Mouse (Mus musculus): ENCODE measurements around the gene Gna14.

Gna14 gene

DNA sequence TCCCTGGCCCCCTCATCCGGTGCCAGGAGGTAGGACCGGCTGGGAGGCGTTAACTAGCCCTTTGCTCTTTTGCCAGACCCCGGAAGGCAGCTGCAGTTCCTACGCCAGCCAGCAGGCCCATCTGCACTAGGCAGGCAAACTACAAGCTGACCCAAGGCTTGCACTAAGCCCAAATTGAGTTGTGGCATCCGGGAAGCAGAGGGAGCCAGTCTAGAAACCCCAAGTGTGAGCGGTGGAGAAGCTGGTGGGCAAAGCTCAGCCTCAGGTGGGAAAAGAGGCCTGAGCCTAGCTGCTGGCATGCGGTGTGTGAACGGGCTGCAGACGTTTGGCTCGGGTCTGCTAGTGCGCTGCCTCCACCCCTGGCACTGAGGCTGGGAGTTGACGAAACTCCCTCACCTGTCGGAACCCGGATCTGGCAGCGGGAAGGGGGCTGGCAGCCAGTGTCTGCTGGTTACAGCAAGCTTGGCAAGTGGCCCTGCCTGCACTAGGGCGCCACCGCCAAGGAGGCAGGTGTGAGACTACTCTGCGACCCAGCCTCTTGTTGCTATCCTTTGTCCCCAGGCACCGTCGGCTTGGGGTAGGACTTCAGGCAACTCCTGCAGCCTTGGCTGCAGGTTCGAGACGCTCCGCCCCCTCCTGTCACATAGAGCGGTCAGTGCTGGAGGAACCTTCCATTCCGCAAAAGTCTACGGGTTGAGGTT, at the start of gene Gna14:
Gene Gna14, plus strand, starts transcription at position 232 of the 701 bp plus-strand sequence.
- peak; percentile 10 to 18 for DNase-seq (ENCODE audit: low read depth in 1 of 2, low spot score in 2 of 2)

DNA sequence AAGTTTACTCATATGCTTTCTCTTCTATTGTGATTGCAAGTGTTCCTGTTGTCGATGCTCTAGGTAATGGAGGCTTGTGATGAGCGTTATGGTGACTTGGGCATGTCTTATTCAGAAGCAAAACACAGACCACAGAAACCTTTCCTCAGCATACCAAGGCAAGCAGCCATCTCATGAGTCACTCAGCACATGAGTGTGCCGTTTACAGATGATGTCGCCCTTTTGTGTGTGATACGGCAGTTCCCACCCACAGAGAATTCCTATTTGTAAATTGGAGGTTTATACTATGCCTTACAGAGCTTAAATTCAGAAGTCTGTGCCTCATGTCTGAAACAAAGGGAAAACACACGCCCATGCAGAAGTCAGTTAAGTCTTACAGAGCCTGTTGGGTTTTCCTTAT, 49.0 kb upstream of the Gna14 start:
- DNase-seq (ENCODE audit: low read depth in 1 of 2, low spot score in 2 of 2), result no peak

DNA sequence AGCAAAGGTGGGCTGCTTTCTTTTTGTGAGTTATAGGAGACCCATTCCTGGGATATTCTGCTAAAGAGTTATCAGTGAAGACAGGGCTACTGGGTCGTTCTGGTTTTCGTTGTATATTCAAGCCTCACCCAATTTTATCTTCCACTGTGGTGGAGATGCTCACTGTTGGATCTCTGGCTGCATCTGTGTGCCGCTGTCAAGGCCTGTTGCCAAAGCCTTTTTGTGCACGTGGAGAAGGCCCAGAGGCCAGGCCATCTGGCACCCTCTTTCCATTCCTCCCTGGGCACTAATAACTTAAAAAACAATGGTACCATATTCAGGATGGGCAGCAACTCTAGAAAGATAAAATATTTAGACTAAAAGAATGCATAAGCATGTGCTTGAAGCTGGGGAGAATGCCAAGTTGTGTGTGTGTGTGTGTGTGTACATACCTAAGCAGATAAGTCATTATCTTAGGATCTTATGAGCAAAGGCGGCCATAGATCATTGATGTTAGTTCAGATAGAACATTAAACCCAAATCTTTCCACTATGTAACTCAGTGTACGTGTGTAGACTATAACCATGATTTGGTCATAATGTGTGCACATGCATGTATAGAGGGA, 45.3 kb upstream of the Gna14 start:
- DNase-seq (ENCODE audit: low read depth in 1 of 2, low spot score in 2 of 2), result no peak

DNA sequence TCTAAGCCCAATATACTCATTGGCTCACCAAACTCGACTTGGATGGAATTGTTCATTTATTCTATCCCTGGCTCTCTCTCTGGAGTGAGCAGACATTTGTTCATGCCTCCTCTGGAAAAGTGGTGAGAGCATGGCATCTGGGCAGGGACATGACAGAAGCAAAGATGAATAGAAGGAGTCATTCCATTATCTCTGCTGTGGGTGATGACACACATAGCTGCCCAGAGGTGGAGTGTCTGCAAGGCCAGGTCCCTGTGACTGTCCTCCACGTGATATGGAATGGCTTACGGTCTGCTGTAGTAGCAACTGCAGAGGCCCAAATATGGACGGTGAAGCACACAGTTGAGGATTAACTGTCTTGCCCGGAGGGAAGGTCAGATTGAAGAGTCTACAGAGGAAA, 41.2 kb upstream of the Gna14 start:
- DNase-seq (ENCODE audit: low read depth in 1 of 2, low spot score in 2 of 2), result no peak

DNA sequence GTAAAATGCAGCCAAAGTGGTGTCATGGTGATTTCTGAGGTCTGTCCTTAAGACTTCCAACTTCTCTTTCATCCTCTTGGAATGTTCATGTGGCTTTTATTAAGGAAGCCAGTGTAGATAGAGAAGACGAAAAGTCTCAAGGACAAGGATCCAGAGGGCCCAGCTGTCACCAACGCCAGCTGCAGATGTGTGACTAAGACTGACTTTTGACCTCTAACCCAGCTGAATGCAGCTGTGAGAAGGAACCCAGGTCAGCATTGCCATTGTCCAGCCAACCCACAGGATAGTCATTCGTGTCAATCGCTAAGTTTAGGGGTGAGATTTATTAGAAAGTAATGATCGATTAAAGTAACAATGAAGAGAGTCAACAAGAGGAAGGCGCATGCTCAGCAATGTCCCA, 32.5 kb upstream of the Gna14 start:
- no peak for DNase-seq (ENCODE audit: low read depth in 1 of 2, low spot score in 2 of 2)

DNA sequence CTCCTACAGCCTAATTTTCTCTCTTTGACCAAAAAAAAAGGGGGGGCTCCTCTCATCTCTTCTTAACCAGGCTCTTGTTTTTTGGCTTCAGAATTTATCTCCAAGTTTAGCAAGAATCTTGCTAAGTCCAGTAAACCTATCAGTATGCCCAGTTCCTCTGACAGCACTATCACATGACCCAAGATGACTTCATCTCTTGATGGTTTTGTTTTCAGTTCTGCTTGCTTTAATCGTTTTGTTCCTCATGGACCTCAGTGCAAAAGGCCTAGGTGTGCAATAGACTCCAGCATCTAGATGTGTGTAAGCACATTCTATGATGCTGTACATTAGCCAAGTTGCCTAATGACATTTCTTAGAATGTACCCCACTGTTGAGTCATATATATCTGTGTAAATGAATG, 27.8 kb upstream of the Gna14 start:
- DNase-seq (ENCODE audit: low read depth in 1 of 2, low spot score in 2 of 2), result no peak

DNA sequence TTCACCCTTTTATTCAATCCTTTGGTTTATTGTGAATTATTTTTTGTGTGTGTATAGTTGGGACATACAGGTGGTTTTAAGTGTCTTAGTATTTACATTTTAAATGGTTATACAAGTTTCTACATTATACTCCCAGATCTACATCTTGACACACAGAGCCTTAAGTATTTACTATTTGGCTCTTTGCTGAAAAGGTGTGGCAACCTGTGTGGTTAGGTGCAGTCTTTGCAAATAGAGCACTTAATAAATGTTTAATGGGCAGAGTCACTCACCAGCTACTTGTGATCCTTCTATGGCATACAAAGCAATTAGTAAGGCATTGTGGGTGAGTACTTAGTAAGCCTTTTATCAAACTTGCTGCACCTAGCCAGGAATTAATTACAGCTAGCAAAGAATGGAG, 24.3 kb upstream of the Gna14 start:
- DNase-seq (ENCODE audit: low read depth in 1 of 2, low spot score in 2 of 2), result no peak

DNA sequence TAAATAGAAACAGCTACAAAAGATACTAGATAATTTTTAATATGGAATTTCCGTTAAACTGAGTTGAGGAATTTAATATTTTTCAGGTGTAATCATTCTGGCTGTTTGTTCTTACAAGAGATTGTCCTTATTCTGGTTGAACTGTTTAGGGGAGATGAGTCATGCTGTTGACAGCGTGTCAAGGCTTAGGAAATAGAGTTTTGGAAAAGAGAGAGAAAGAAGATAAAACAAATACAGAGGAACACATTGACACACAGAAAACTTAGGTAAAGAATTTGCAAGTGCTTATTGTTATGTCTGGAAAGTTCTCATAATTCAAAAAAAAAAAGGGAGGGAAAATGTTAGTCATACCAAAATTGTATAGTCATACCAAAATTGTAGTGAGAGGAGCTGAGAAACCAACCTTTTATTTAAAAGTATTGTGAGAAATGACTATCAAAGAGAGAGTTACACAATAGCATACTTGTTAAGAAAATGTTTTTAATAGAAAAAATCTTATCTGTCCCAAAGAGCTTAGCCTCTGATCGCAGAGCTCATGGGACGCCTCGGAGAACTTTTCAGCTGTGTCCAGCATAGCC, 17.4 kb upstream of the Gna14 start:
- no peak for DNase-seq (ENCODE audit: low read depth in 1 of 2, low spot score in 2 of 2)

DNA sequence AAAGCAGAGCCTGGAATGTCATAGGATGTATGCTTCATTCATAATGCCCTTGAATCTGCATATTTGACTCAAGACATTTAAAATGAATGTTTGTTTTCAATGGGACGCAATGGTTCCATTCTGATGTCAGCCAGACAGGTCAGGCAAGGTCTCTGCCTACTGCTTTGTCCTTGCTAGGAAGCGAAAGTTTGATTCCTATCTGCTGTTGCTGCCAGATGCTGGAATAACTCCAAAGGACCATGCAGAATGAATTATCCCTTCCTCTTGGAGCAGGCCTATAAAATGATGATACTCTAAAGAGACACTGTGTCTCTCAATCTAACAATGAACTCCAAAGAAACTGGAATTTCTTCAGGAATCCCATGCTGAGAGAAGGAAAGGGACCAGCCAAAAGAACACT, 10.0 kb upstream of the Gna14 start:
- no peak for DNase-seq (ENCODE audit: low read depth in 1 of 2, low spot score in 2 of 2)

DNA sequence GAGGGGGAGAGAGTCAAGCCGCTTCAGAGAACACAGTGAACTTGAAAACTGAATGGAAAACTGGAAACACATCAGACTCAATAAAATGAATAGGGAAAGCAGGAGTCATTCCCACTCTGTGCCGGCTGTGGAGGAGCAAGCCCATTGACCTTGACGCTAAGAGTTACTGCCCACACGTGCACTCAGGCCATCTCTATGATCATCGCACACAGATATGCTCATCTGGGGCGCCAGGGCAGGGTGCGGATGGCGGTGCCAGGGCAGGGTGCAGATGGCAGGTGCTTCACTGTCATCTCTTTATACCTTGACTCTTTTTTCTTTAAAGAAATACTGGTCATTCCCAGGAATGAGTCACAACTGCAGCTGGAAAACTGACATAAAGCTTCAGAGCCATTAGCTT, 4.2 kb upstream of the Gna14 start:
- DNase-seq (ENCODE audit: low read depth in 1 of 2, low spot score in 2 of 2), result no peak

DNA sequence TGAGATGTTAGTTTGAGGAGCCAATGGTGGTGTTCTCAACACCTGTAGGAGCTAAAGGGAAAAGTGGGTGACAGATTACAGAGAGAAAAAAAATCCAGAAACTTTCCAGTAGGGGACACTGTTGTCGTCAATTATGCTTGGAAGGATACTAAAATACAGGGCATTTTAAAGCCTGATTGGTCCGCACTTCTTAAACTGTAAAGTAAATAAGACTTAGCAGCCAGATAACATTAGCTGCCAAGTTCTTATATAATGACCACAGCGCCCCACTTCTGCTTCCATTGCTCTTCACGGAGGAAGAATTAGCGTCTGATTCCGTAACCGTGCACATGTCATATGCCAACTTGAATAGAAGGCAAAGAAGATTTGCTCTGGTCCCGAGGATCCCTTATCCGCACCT, 683 bp upstream of the Gna14 start:
- no peak for DNase-seq (ENCODE audit: low read depth in 1 of 2, low spot score in 2 of 2)

DNA sequence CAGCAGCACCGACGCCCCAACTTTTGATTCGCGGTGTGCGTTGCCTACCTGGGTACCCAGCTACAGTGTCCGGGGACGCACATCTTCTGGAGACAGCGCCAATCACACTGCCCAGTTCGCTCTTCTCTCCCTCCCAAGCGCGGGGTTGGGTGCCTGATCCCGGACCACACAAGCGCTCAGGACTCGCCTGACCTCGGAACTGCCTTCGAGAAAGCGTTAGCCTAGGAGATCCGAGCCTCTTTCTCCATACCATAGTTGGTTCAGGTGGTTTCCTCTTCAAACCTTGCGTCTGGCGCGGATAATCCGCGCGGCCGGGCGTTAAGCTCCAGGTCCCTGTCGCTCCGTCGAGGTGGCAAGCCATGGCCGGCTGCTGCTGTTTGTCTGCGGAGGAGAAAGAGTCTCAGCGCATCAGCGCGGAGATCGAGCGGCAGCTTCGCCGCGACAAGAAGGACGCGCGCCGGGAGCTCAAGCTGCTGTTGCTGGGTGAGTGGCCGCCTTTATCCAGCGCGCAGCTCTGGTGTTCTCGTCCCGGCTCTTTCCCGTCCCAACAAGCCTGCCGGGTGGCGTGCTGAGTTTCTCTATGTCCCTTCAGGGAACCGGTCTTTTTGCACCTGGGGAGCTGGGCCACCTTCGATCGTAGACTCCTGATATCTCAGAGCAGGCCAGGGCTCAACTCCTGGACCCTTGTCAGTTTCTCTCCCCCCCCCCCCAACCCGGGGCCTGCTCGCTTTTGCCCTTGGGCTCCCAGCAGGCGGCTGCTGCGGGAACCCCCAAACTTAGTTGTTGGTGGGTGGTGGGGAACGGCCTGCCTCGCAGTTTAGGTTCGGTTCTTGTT, 990 bp downstream of the Gna14 start:
- no peak for DNase-seq (ENCODE audit: low read depth in 1 of 2, low spot score in 2 of 2)

DNA sequence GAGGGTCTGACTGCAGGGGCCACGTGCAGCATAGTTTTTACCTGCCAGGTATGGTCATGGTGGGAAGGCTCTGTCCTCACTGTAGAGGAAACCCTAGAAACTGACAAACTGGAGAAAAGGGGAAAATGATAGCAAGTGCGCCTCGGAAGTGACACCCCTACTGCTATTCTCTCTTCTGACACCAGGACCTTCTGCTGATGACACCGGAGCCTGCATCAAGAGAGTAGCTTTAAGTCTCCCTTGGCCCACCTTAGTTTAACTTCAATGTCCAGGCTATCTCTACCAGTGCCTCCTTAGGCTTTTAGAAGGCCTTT, 1.6 kb downstream of the Gna14 start:
- no peak for DNase-seq (ENCODE audit: low read depth in 1 of 2, low spot score in 2 of 2)

DNA sequence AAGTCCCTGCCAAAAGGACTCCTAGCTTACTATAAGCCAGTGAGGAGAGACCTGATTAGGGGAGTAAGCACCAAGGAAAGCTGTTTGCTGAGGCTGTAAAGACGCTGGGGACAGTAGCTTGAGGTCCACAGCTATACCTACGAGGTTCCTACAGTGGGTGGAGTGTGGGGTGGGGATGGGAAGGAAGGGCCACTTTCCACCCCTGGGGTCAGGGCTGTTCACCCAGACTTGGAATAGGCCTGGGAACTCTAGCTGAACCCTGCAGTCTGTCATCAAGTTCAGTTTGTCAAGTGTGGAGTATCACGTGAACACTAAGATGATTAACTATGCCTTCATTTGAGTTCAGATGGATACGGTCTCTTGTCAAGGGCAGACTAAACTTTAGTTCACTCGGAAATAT, 2.3 kb downstream of the Gna14 start:
- no peak for DNase-seq (ENCODE audit: low read depth in 1 of 2, low spot score in 2 of 2)

DNA sequence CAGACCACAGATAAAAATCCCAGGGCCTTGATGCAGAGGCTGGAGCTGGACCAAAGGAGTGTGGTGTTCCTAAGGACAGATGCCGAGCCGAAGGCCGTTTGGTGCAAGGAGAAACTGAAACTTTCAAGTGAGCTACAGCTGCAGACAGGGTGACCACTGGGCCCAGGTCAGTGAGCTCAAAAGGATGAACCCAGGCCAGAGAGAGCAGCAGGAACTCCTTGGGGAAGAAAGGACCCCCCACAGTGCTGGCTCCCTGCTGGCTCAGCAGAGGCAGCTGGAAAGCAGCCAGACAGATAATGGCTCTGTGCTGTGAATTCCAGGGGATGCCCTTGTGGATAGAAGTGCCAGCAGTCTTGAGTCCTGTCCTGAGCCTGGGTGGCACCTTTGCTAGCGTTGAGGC, 3.7 kb downstream of the Gna14 start:
- DNase-seq (ENCODE audit: low read depth in 1 of 2, low spot score in 2 of 2), result no peak

DNA sequence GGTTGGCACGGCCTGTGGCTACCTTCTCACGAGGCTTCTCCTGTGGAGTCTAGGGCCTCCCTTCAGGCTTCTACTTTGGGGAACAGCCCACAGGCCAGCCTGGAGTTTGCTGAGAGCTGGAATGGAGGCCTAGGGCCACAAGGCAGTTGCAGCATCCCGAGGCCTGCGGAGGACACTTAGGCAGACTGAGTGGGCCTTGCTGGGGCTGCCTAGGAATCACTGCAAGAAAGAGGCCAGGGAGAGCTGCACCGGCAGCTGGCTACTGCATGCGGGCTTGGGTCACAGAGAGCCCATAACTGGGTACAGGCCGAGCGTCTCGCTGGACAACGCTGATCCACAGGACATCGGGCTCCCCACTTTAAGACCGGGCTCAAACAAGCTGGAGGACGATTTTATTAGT, 4.3 kb downstream of the Gna14 start:
- DNase-seq (ENCODE audit: low read depth in 1 of 2, low spot score in 2 of 2), result no peak

DNA sequence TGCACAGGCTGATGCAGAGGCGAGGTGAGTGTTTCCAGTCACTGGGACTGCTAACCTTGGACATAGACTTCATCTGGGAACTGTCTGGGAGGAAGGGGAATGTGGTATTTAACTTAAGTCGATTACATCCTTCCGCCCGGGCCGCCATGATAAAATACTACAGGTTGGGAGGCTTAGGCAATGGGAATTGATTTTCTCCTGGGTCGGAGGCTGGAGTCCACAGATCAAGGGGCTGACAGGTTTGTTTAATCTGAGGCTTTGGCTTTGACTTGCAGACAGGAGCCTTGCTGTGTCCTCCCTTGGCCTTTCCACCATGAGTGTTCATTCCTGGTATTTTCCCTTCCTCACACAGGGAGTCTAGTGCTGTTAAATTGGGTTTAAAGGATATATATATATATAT, 5.8 kb downstream of the Gna14 start:
- no peak for DNase-seq (ENCODE audit: low read depth in 1 of 2, low spot score in 2 of 2)

DNA sequence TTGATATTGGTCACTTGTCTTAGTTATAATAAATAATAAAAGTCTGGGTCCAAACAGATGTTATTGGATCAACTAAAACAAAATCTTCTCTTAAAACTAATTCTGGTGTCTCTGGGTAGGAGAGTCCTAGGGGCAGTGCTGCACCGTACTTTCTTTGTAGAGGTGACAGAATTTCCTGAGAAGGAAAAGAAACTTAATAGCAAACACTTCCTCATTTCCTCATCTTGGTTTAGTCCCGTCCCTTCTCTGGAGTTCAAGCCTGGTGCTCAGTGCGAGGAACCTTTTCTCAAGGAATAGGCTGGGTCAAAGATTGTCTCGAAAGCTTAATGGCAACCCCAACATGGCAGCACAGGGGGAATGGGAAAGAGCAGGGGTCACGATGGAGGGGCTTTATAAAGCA, 7.8 kb downstream of the Gna14 start:
- DNase-seq (ENCODE audit: low read depth in 1 of 2, low spot score in 2 of 2), result no peak

DNA sequence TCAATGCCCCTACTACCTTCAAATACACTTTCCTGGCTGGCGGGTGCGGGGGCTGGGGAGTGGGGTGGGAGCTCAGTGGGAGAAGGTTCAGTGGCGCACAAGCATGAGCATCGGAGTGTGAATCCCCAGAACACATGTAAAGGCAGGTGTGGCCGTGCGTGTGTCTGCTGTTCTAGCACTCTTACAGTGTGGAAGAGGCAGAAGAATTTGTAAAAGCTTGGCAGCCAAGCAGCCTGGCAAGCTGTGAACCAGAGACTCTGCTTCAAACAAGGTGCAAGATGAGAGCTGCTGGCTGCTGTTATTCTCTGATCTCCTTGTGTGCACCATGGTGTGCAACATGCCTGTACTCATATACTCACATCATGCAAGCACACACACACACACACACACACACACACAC, 11.1 kb downstream of the Gna14 start:
- no peak for DNase-seq (ENCODE audit: low read depth in 1 of 2, low spot score in 2 of 2)

DNA sequence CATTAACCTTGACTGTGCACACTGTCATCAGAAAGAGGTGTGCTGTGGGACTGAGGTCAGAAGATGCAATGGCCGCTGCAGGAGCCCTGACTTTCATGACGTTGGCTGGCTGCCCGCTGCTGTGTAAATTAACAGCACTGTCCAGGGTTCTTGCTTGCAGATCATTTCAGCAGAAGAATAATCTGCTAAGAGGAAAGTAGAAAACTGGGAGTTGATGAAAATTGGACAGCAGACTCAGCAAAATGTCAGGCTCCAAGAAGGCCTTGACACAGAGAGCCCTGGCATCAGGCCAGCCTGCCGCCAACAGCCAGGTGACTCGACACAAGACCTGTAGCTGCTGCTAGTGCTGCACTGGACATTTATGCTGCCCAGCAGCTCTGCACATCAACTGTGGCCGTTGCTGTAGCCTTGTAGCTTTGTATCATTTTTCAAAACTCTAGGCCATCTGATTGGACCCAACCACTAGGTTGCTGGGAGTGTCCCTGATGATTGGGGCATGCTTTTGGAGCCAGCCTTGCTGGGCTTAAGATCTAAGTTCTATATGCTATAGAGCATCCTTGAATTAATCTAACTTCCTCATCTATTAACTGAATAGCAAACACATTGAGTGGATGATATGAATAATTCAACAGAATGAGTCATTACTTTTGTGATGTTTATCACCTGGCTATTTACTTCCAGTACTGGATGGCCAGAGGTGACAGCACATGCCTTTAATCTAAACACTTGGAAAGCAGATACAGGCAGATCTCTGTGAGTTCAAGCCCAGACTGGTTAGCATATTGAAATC, 12.5 kb downstream of the Gna14 start:
- no peak for DNase-seq (ENCODE audit: low read depth in 1 of 2, low spot score in 2 of 2)

DNA sequence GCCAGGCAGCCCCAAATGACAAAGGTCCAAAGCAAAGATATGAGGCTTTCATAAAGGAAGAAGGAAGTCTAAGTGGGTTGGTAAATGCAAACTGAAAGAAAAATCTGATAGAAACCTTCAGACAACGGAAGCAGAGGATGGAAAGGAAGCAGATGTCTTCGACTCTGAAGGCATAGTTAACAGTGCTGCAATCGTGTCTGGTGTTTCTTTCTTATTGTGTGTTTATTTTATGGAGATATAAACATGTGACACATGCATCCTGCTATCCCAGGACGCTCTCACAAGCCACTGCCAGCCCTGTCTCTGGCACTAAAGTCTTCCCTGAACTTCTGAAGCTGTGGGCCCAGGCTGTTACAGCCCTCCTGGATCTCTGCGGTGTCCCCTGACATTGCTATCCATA, 13.2 kb downstream of the Gna14 start:
- no peak for DNase-seq (ENCODE audit: low read depth in 1 of 2, low spot score in 2 of 2)
